Mouse (Mus musculus) bone marrow macrophage, adult 2 months (primary cell): ENCODE measurements around the gene Cd248. TPM values are rescaled to one million over a fixed set of nuclear protein-coding genes. Genes with fewer than 3 reads are reported as not detected.

ENCODE experiments used
- H3K27ac ChIP-seq: 2 replicates; pipeline ENCODE4 v1.5.1; 2012; ENCODE audit warnings: low read depth, low read length; ENCODE audit not compliant: insufficient read depth
- H3K4me1 ChIP-seq: 2 replicates; pipeline ENCODE4 v1.6.1; 2012; ENCODE audit warnings: low read length; ENCODE audit not compliant: control insufficient read depth, insufficient read depth
- H3K4me3 ChIP-seq: 2 replicates; pipeline ENCODE4 v1.5.1; 2012; ENCODE audit warnings: mild to moderate bottlenecking, low read length, moderate library complexity; ENCODE audit not compliant: insufficient read depth
- CTCF ChIP-seq: IDR thresholded peaks from 2 replicates; pipeline ENCODE4 v1.5.1; 2012; ENCODE audit warnings: low read depth, mild to moderate bottlenecking, low read length, moderate library complexity
- POLR2A ChIP-seq: IDR thresholded peaks from 2 replicates; pipeline ENCODE4 v1.6.1; 2012; ENCODE audit warnings: mild to moderate bottlenecking, low read depth, low read length, borderline replicate concordance
- polyA plus RNA-seq: library from polyadenylated mRNA; stranded (reverse); fragments of >200 nt; gene quantifications from 2 replicates; pipeline ENCODE4 v1.2.4, GENCODE M21; 2012; ENCODE audit not compliant: missing spikeins, insufficient read depth, insufficient read length

The Cd248 gene
- polyA plus RNA-seq, 1 experiment = 0.35 TPM

DNA sequence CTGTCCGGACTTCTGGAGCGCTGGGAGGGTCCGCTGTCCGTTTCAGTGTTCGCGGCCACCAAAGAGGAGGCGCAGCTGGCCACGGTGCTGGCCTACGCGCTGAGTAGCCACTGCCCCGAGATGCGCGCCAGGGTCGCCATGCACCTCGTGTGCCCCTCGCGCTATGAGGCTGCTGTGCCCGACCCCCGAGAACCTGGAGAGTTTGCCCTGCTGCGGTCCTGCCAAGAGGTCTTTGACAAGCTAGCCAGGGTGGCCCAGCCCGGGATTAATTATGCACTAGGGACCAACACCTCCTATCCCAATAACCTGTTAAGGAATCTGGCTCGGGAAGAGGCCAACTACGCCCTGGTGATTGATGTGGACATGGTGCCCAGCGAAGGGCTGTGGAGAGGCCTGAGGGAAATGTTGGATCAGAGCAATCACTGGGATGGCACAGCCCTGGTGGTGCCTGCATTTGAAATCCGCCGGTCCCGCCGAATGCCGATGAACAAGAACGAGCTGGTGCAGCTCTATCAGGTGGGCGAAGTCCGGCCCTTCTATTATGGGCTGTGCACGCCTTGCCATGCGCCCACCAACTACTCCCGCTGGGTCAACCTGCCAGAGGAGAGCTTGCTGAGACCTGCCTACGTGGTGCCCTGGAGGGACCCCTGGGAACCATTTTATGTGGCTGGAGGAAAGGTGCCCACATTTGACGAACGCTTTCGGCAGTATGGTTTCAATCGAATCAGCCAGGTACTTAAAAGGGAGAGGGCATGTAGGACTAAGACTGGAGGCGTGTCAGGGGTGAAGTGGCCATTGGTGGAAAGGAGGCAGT is 28.4 kb upstream of the Cd248 start:
- Histone ChIP-seq H3K4me1 (peaks cover 16% of the 10 kb centered on the region), H3K4me3 (peak overlapping the region; percentile 91)
- TF ChIP-seq POLR2A = no peak
- no peak for TF ChIP-seq CTCF

DNA sequence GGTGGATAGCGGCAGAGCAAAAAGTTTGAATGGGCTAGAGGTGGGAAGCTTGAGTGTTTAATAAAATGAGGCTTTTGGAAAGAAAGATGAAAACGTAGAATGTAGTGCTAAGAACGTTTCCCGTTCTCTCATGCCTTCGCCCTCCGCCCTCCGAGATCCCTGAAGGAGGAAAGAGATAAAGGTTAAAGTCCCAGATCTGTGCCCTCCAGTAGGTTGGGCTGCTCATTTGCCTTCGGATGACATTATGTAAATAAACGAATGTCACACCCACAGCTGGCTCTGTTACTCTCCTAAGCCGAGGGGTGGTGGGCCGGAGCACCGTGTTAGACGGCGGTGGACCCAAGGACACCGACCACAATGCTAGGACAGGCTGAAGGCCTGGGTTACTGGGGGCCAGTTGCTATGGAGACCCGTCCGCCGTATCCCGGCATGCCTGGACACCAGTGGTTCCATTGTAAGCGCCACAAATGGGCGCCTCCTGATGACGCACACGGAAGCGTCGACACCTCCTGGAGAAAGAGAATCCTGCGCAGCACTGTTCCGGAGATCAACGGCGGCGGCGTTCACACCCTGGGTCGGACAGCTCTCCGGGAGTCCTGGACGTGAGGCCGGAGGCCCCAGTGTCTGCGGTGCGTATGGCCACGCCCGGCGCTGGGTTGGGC is 26.9 kb upstream of the Cd248 start, which contains the start of gene Brms1:
Gene Brms1, plus strand, starts transcription at position 493 of the 662 bp plus-strand sequence.
- peak within 1 kb of the TSS; percentile 56 for H3K27ac ChIP-seq
- peak within 1 kb of the TSS; percentile 90 for H3K4me3 ChIP-seq
- H3K4me1 ChIP-seq = peaks cover 16% of the 10 kb centered on the region
- TF ChIP-seq POLR2A (no peak), CTCF (no peak)

More for the DNA sequence above, 28.4 kb upstream of the Cd248 start:
- H3K27ac ChIP-seq = no peak overlapping the region

DNA sequence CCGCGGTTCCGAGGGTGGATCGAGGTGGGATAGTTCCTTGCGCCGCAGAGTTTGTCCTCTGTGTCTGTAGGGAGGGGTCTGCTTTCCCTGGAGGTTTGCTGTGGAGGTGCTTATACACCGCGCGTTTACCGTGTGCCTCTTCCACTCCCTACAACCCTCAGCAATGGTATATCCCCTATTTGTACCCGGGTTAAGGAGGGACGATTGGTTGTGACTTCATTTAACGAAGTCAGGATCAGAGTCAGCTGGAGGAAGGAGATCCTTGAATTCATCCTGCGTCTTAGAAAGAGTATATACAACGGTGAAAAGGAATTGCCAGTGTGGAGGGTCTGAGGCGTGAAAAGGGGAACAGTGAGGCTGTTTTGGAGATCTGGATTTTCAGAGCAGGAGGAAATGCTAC is 26.3 kb upstream of the Cd248 start:
- H3K4me1 ChIP-seq = peaks cover 16% of the 10 kb centered on the region
- peak overlapping the region; percentile 56 for H3K27ac ChIP-seq
- H3K4me3 ChIP-seq = peak overlapping the region; percentile 90
- TF ChIP-seq CTCF (no peak), POLR2A (no peak)

DNA sequence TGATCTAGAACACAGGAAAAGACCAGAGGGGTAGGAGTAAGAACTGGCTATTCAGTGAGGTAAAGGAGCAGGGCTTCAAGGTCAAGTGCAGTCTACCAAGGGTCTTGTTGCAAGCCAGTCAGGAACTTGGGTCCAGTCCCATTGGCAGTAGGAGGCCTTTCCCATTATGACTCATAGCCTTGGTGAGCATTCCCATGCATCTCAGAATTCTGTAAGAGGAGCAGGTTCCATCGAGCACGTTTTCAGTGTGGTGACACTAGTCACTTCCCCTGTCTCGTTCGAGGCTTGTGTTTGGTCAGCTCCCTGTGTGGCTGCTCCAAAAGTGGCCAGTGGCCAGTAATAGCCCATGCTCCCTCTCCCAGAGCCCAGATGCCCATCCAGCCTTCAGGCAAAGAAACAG is 22.3 kb upstream of the Cd248 start:
- no peak overlapping the region for H3K27ac ChIP-seq
- no peak for TF ChIP-seq CTCF
- TF ChIP-seq POLR2A = no peak
- H3K4me1 ChIP-seq = peaks cover 23% of the 10 kb centered on the region
- H3K4me3 ChIP-seq = no peak overlapping the region

DNA sequence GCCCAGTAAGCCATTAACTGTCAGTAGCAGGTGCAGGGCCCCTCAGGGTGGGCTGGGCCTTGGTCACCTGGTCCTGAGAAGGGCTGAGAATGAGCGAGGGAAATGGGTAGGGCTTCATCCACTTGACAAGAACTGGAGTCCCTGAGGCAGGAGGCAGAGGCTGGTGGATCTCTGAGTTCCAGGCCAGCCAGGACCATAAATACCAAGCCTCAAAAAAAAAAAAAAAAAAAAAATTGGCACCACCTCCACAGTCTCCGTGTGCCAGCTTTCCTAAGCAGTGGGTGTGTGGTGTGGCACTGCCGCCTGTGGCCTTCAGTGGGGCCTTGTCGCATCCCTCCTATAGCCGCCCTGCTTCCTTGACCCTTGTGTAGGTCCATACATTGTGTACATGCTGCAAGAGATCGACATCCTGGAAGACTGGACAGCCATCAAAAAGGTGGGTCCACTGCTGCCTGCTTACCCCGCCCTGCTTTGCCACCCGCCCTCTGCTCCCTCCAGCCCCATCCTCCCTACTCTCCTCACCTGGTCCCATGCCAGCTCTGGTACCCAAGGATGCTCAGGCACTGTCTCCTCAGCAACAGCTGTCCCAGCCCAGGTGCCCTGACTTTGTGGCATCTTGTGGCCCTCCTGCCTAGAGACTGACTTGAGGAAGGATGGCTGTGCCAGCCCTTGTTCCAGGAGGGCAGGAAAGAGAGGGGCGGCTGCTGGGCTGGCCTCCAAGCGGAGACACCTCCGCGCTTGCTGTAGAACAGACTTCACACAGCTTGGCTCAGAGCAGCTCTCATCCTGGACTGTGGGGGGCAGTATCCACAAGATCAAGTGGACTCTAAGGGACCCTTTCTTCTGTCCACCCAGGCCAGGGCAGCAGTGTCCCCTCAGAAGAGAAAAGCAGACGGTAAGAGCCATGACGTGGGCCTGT is 19.5 kb upstream of the Cd248 start:
- Histone ChIP-seq H3K27ac (no peak overlapping the region), H3K4me3 (no peak overlapping the region)
- TF ChIP-seq CTCF = no peak

DNA sequence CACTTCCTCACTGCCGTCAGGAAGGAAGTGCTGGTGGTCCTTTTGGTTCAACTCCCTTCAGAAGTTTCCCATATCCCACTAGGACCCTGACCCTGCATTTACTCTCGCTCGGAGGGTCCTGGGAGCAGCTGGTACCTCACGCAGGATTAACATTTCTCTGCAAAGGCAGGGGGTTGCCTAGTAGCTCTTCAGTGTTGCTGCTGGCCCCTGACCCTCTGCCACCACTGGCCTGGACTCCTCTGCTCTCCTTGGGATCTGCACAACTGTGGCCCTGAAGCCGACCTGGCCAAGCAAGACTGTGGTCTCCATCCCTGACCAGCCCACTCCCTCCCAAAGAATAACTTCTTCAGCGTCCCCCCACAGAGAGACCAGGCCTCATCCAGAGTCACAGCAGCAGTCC is 18.6 kb upstream of the Cd248 start:
- peaks cover 21% of the 10 kb centered on the region for H3K4me1 ChIP-seq
- TF ChIP-seq CTCF (no peak), POLR2A (no peak)
- H3K4me3 ChIP-seq = no peak overlapping the region
- H3K27ac ChIP-seq = peak overlapping the region; percentile 62

More for the DNA sequence above, 19.5 kb upstream of the Cd248 start:
- peaks cover 21% of the 10 kb centered on the region for H3K4me1 ChIP-seq

DNA sequence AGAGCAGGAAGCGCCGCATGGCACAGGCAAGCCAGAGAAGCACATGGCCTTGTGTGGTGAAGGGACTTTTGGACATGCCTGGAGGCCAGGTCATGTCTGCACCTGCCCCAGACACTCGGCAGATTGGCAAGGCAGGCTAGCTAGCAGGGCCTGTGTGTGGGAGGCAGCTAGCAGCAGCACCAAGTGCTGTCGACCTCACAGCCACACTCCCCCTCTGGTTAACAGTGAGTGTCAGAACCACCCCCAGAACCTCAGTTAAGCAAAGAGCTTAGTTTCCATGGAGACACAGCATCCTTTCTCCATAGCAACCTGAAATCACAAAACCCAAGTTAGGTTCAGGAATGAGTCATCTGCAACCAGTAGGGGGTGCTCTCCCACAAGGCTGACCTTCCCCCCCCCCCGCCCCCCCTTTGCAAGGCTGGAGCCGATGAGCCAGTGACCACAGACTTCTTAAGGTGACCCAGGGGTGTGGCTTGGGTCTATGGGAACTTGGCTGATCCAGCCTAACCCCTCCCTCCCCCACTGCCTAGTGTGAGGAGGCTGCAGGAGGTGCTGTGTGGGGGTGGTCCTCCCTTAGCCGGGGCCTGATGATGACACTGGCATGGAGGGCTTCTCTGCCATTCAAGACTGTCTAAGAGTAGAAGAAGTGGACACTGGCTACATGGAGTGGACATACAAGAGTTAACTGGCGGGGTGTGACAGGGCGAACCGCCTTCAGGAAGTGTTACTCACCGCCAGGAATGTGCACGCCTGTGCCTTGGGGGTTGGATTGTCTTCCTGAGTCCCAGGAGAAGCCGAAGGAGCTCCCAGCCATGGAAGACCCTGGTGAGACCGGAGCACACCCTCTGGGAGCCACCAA is 17.6 kb upstream of the Cd248 start, which contains the start of gene Rin1:
Gene Rin1, plus strand, starts transcription at position 435 of the 859 bp plus-strand sequence.
- Histone ChIP-seq H3K27ac (peak within 1 kb of the TSS; percentile 62), H3K4me1 (peaks cover 21% of the 10 kb centered on the region), H3K4me3 (peak within 1 kb of the TSS; percentile 44)
- no peak for TF ChIP-seq POLR2A
- peak; percentile 22; the same call in 1 of the 2 replicates for TF ChIP-seq CTCF

DNA sequence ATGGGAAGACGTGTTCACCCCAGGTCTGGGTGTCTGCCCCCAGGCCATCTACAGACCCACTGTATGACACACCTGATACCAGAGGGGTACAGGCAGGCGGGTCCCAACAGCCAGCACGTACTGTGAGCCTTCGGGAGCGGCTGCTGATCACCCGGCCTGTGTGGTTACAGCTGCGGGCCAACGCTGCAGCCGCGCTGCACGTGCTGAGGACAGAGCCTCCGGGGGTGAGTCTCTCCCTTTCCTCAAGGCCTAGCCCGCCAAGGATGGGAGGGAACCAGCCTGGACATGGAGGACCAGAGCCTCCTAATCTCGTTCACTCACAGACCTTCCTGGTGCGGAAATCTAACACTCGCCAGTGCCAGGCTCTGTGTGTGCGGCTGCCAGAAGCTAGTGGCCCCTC is 16.8 kb upstream of the Cd248 start:
- H3K4me1 ChIP-seq = peaks cover 21% of the 10 kb centered on the region
- peak overlapping the region; percentile 44 for H3K4me3 ChIP-seq
- TF ChIP-seq CTCF (no peak), POLR2A (no peak)
- no peak overlapping the region for H3K27ac ChIP-seq
